Mouse (Mus musculus): ENCODE measurements at regions not wholly inside any gene's neighbourhood (a gene's known extent, or its start where the extent isn't known, plus 50 kb on each side); places are given as distances from the start of the nearest gene placed in this dataset.

- no peaks in the 10 kb centered on the region for H3K36me3 ChIP-seq (ENCODE audit: control insufficient read depth, insufficient read depth, low read length)
- no peak overlapping the region for H3K4me3 ChIP-seq (ENCODE audit: low read depth, low read length)
- 84% methylated on average over 6 of the region's 6 CpGs for WGBS
- H3K27ac ChIP-seq (ENCODE audit: low read depth, low read length): no peak overlapping the region
- no peaks in the 10 kb centered on the region for H3K27me3 ChIP-seq (ENCODE audit: control insufficient read depth, insufficient read depth, low read length)
- H3K4me2 ChIP-seq (ENCODE audit: low read depth): no peak overlapping the region
- no peak overlapping the region for H3K9ac ChIP-seq (ENCODE audit: low read length)
- no peaks in the 10 kb centered on the region for H3K9me3 ChIP-seq (ENCODE audit: control insufficient read depth, low read length)
- ATAC-seq (ENCODE audit: insufficient read depth, low FRiP score, low TSS enrichment) (no peak), DNase-seq (ENCODE audit: low spot score) (no peak)
- no peaks in the 10 kb centered on the region for H3K4me1 ChIP-seq (ENCODE audit: control insufficient read depth, insufficient read depth, low read length)
These were observed 434.1 kb upstream of the Gm26657 start for GRCm38 (mm10) chr4:56305664-56306330.

- Histone ChIP-seq H3K9me3 (ENCODE audit: control insufficient read depth, low read length) (no peaks in the 10 kb centered on the region), H3K27me3 (ENCODE audit: control insufficient read depth, insufficient read depth, low read length) (no peaks in the 10 kb centered on the region), H3K4me2 (ENCODE audit: low read depth) (no peak overlapping the region), H3K27ac (ENCODE audit: low read depth, low read length) (no peak overlapping the region), H3K9ac (ENCODE audit: low read length) (no peak overlapping the region), H3K4me1 (ENCODE audit: control insufficient read depth, insufficient read depth, low read length) (no peaks in the 10 kb centered on the region), H3K4me3 (ENCODE audit: low read depth, low read length) (no peak overlapping the region), H3K36me3 (ENCODE audit: control insufficient read depth, insufficient read depth, low read length) (no peaks in the 10 kb centered on the region)
- DNase-seq (ENCODE audit: low spot score): no peak
- WGBS: 64% methylated on average over 2 of the region's 2 CpGs
- no peak for ATAC-seq (ENCODE audit: insufficient read depth, low FRiP score, low TSS enrichment)
These were observed 435.6 kb upstream of the Gm26657 start for GRCm38 (mm10) chr4:56304275-56304674.

GRCm38 (mm10) chr4:56287980-56288379 is 451.9 kb upstream of the Gm26657 start:
- 88% methylated on average over 2 of the region's 2 CpGs for WGBS
- Histone ChIP-seq H3K27me3 (ENCODE audit: control insufficient read depth, insufficient read depth, low read length) (no peaks in the 10 kb centered on the region), H3K36me3 (ENCODE audit: control insufficient read depth, insufficient read depth, low read length) (no peaks in the 10 kb centered on the region), H3K4me1 (ENCODE audit: control insufficient read depth, insufficient read depth, low read length) (no peaks in the 10 kb centered on the region), H3K4me3 (ENCODE audit: low read depth, low read length) (no peak overlapping the region), H3K9me3 (ENCODE audit: control insufficient read depth, low read length) (no peaks in the 10 kb centered on the region), H3K9ac (ENCODE audit: low read length) (no peak overlapping the region), H3K4me2 (ENCODE audit: low read depth) (no peak overlapping the region), H3K27ac (ENCODE audit: low read depth, low read length) (no peak overlapping the region)
- ATAC-seq (ENCODE audit: insufficient read depth, low FRiP score, low TSS enrichment) (no peak), DNase-seq (ENCODE audit: low spot score) (no peak)

- H3K4me1 ChIP-seq (ENCODE audit: control insufficient read depth, insufficient read depth, low read length): no peaks in the 10 kb centered on the region
- H3K27ac ChIP-seq (ENCODE audit: low read depth, low read length): no peak overlapping the region
- no peak for ATAC-seq (ENCODE audit: insufficient read depth, low FRiP score, low TSS enrichment)
- 75% methylated on average over 2 of the region's 2 CpGs for WGBS
- no peaks in the 10 kb centered on the region for H3K9me3 ChIP-seq (ENCODE audit: control insufficient read depth, low read length)
- H3K27me3 ChIP-seq (ENCODE audit: control insufficient read depth, insufficient read depth, low read length): no peaks in the 10 kb centered on the region
- no peak overlapping the region for H3K4me3 ChIP-seq (ENCODE audit: low read depth, low read length)
- H3K36me3 ChIP-seq (ENCODE audit: control insufficient read depth, insufficient read depth, low read length): no peaks in the 10 kb centered on the region
- DNase-seq (ENCODE audit: low spot score): no peak
- H3K4me2 ChIP-seq (ENCODE audit: low read depth): no peak overlapping the region
- no peak overlapping the region for H3K9ac ChIP-seq (ENCODE audit: low read length)
These were observed 455.4 kb upstream of the Gm26657 start for GRCm38 (mm10) chr4:56284490-56284889.

GRCm38 (mm10) chr4:56275836-56276235 is 464.0 kb upstream of the Gm26657 start:
- Histone ChIP-seq H3K4me2 (ENCODE audit: low read depth) (no peak overlapping the region), H3K36me3 (ENCODE audit: control insufficient read depth, insufficient read depth, low read length) (no peaks in the 10 kb centered on the region), H3K27ac (ENCODE audit: low read depth, low read length) (no peak overlapping the region), H3K4me3 (ENCODE audit: low read depth, low read length) (no peak overlapping the region), H3K4me1 (ENCODE audit: control insufficient read depth, insufficient read depth, low read length) (no peaks in the 10 kb centered on the region), H3K27me3 (ENCODE audit: control insufficient read depth, insufficient read depth, low read length) (no peaks in the 10 kb centered on the region), H3K9ac (ENCODE audit: low read length) (no peak overlapping the region), H3K9me3 (ENCODE audit: control insufficient read depth, low read length) (no peaks in the 10 kb centered on the region)
- ATAC-seq (ENCODE audit: insufficient read depth, low FRiP score, low TSS enrichment) (no peak), DNase-seq (ENCODE audit: low spot score) (no peak)
- 88% methylated on average over 3 of the region's 3 CpGs for WGBS

- H3K4me1 ChIP-seq (ENCODE audit: control insufficient read depth, insufficient read depth, low read length): no peaks in the 10 kb centered on the region
- no peak for DNase-seq (ENCODE audit: low spot score)
- no peaks in the 10 kb centered on the region for H3K36me3 ChIP-seq (ENCODE audit: control insufficient read depth, insufficient read depth, low read length)
- no peak overlapping the region for H3K27ac ChIP-seq (ENCODE audit: low read depth, low read length)
- H3K4me2 ChIP-seq (ENCODE audit: low read depth): no peak overlapping the region
- 95% methylated on average over 4 of the region's 4 CpGs for WGBS
- no peaks in the 10 kb centered on the region for H3K27me3 ChIP-seq (ENCODE audit: control insufficient read depth, insufficient read depth, low read length)
- H3K4me3 ChIP-seq (ENCODE audit: low read depth, low read length): no peak overlapping the region
- H3K9ac ChIP-seq (ENCODE audit: low read length): no peak overlapping the region
- H3K9me3 ChIP-seq (ENCODE audit: control insufficient read depth, low read length): no peaks in the 10 kb centered on the region
- ATAC-seq (ENCODE audit: insufficient read depth, low FRiP score, low TSS enrichment): no peak
These were observed 468.5 kb upstream of the Gm26657 start for GRCm38 (mm10) chr4:56271390-56271789.

GRCm38 (mm10) chr4:56264626-56265025 is 475.2 kb upstream of the Gm26657 start:
- Histone ChIP-seq H3K27me3 (ENCODE audit: control insufficient read depth, insufficient read depth, low read length) (no peaks in the 10 kb centered on the region), H3K36me3 (ENCODE audit: control insufficient read depth, insufficient read depth, low read length) (no peaks in the 10 kb centered on the region), H3K27ac (ENCODE audit: low read depth, low read length) (no peak overlapping the region), H3K4me1 (ENCODE audit: control insufficient read depth, insufficient read depth, low read length) (no peaks in the 10 kb centered on the region), H3K4me2 (ENCODE audit: low read depth) (no peak overlapping the region), H3K4me3 (ENCODE audit: low read depth, low read length) (no peak overlapping the region), H3K9me3 (ENCODE audit: control insufficient read depth, low read length) (no peaks in the 10 kb centered on the region), H3K9ac (ENCODE audit: low read length) (no peak overlapping the region)
- 80% methylated on average over 4 of the region's 4 CpGs for WGBS
- ATAC-seq (ENCODE audit: insufficient read depth, low FRiP score, low TSS enrichment) (no peak), DNase-seq (ENCODE audit: low spot score) (no peak)

- Histone ChIP-seq H3K4me3 (ENCODE audit: low read depth, low read length) (no peak overlapping the region), H3K27ac (ENCODE audit: low read depth, low read length) (no peak overlapping the region), H3K4me1 (ENCODE audit: control insufficient read depth, insufficient read depth, low read length) (no peaks in the 10 kb centered on the region), H3K27me3 (ENCODE audit: control insufficient read depth, insufficient read depth, low read length) (no peaks in the 10 kb centered on the region), H3K9ac (ENCODE audit: low read length) (no peak overlapping the region), H3K9me3 (ENCODE audit: control insufficient read depth, low read length) (no peaks in the 10 kb centered on the region), H3K36me3 (ENCODE audit: control insufficient read depth, insufficient read depth, low read length) (no peaks in the 10 kb centered on the region), H3K4me2 (ENCODE audit: low read depth) (no peak overlapping the region)
- DNase-seq (ENCODE audit: low spot score) (no peak), ATAC-seq (ENCODE audit: insufficient read depth, low FRiP score, low TSS enrichment) (no peak)
These were observed 476.0 kb upstream of the Gm26657 start for GRCm38 (mm10) chr4:56263822-56264221.

GRCm38 (mm10) chr4:56262589-56262988 is 477.3 kb upstream of the Gm26657 start:
- H3K27ac ChIP-seq (ENCODE audit: low read depth, low read length): no peak overlapping the region
- H3K4me1 ChIP-seq (ENCODE audit: control insufficient read depth, insufficient read depth, low read length): no peaks in the 10 kb centered on the region
- ATAC-seq (ENCODE audit: insufficient read depth, low FRiP score, low TSS enrichment) (no peak), DNase-seq (ENCODE audit: low spot score) (no peak)
- H3K9ac ChIP-seq (ENCODE audit: low read length): no peak overlapping the region
- 92% methylated on average over 1 of the region's 1 CpGs for WGBS
- H3K4me2 ChIP-seq (ENCODE audit: low read depth): no peak overlapping the region
- H3K4me3 ChIP-seq (ENCODE audit: low read depth, low read length): no peak overlapping the region
- H3K9me3 ChIP-seq (ENCODE audit: control insufficient read depth, low read length): no peaks in the 10 kb centered on the region
- H3K36me3 ChIP-seq (ENCODE audit: control insufficient read depth, insufficient read depth, low read length): no peaks in the 10 kb centered on the region
- H3K27me3 ChIP-seq (ENCODE audit: control insufficient read depth, insufficient read depth, low read length): no peaks in the 10 kb centered on the region

All from neural tube, embryonic 11.5 days (tissue).